Mouse (Mus musculus) intestine, embryonic 16.5 days (tissue): Measurements from ENCODE around the gene 2010111I01Rik. TPM values are rescaled to one million over a fixed set of nuclear protein-coding genes. Genes with fewer than 3 reads are reported as not detected.

Source experiments
- ATAC-seq: fragments of 200-750 bp; cut with Nextera tagmentation; 2 replicates; pipeline ENCODE4 v1.8.0; 2017; ENCODE audit warnings: moderate TSS enrichment, moderate library complexity
- H3K27ac ChIP-seq: fragments of 300-500 bp; sonication (generic); 2 replicates; pipeline ENCODE4 v1.5.1; 2014; ENCODE audit warnings: mild to moderate bottlenecking, low read length
- H3K27me3 ChIP-seq: fragments of 300-500 bp; sonication (generic); replicated peaks from 2 replicates; pipeline ENCODE4 v1.6.1; 2014; ENCODE audit warnings: low read length, control low read depth, mixed read lengths; ENCODE audit not compliant: control insufficient read depth, insufficient read depth
- H3K36me3 ChIP-seq: fragments of 300-500 bp; sonication (generic); 2 replicates; pipeline ENCODE4 v1.6.1; 2014; ENCODE audit warnings: low read length, control low read depth; ENCODE audit not compliant: control insufficient read depth, insufficient read depth
- H3K4me1 ChIP-seq: fragments of 300-500 bp; sonication (generic); 2 replicates; pipeline ENCODE4 v1.6.1; 2014; ENCODE audit warnings: low read length, control low read depth, mixed read lengths; ENCODE audit not compliant: control insufficient read depth, insufficient read depth
- H3K4me2 ChIP-seq: fragments of 300-500 bp; sonication (generic); 2 replicates; pipeline ENCODE4 v1.6.1; 2014; ENCODE audit warnings: low read depth, low read length, control low read depth
- H3K4me3 ChIP-seq: fragments of 300-500 bp; sonication (generic); 2 replicates; pipeline ENCODE4 v1.5.1; 2014; ENCODE audit warnings: mild to moderate bottlenecking, low read length
- H3K9ac ChIP-seq: fragments of 300-500 bp; sonication (generic); 2 replicates; pipeline ENCODE4 v1.6.1; 2014; ENCODE audit warnings: low read depth, low read length
- H3K9me3 ChIP-seq: fragments of 300-500 bp; sonication (generic); 2 replicates; pipeline ENCODE4 v1.6.1; 2016; ENCODE audit warnings: low read length, control low read depth; ENCODE audit not compliant: control insufficient read depth
- WGBS: fragments of 180-500 bp; shearing (Covaris S2); extraction: QIAGEN DNeasy Blood & Tissue Kit; methylation state at CpG from one replicate; pipeline ENCODE4 v1.1.7; 2014; 5-methylcytosine and 5-hydroxymethylcytosine counted together
- polyA plus RNA-seq: library from polyadenylated mRNA; unstranded; fragments of >200 nt; fragmentation: Nextera tagmentation; extraction: Ambion mirVana; gene quantifications from 2 replicates; pipeline ENCODE4 v1.2.1, GENCODE M21; 2015

The 2010111I01Rik gene
- polyA plus RNA-seq, 1 experiment from 2014 or later, result 98.7 TPM

GRCm38 (mm10) chr13:63112043-63112597 lies 147.4 kb downstream of the 2010111I01Rik start:
- Histone ChIP-seq H3K9ac (no peak overlapping the region), H3K4me1 (peaks cover 17% of the 10 kb centered on the region), H3K27ac (peak overlapping the region; percentile 73), H3K27me3 (no peaks in the 10 kb centered on the region), H3K4me2 (no peak overlapping the region), H3K9me3 (no peaks in the 10 kb centered on the region), H3K4me3 (no peak overlapping the region), H3K36me3 (no peaks in the 10 kb centered on the region)
- 39% methylated on average over 4 of the region's 4 CpGs for WGBS
- ATAC-seq, result peak; percentile 70

GRCm38 (mm10) chr13:63112598-63113372 lies 148.1 kb downstream of the 2010111I01Rik start:
- no peaks in the 10 kb centered on the region for H3K27me3 ChIP-seq
- WGBS, result 46% methylated on average over 10 of the region's 10 CpGs
- H3K9me3 ChIP-seq, result no peaks in the 10 kb centered on the region
- peak overlapping the region; percentile 73 for H3K27ac ChIP-seq
- peaks cover 17% of the 10 kb centered on the region for H3K4me1 ChIP-seq
- H3K36me3 ChIP-seq, result no peaks in the 10 kb centered on the region
- peak; percentile 42 for ATAC-seq
- no peak overlapping the region for H3K9ac ChIP-seq
- no peak overlapping the region for H3K4me2 ChIP-seq
- H3K4me3 ChIP-seq, result no peak overlapping the region

- Histone ChIP-seq H3K4me2 (no peak overlapping the region), H3K4me1 (peaks cover 17% of the 10 kb centered on the region), H3K27ac (peak overlapping the region; percentile 73), H3K27me3 (no peaks in the 10 kb centered on the region), H3K4me3 (no peak overlapping the region), H3K9me3 (no peaks in the 10 kb centered on the region), H3K36me3 (no peaks in the 10 kb centered on the region), H3K9ac (no peak overlapping the region)
- ATAC-seq, result no peak
- 68% methylated on average over 4 of the region's 4 CpGs for WGBS
Observed at GRCm38 (mm10) chr13:63113881-63114301, 149.2 kb downstream of the 2010111I01Rik start.

DNA sequence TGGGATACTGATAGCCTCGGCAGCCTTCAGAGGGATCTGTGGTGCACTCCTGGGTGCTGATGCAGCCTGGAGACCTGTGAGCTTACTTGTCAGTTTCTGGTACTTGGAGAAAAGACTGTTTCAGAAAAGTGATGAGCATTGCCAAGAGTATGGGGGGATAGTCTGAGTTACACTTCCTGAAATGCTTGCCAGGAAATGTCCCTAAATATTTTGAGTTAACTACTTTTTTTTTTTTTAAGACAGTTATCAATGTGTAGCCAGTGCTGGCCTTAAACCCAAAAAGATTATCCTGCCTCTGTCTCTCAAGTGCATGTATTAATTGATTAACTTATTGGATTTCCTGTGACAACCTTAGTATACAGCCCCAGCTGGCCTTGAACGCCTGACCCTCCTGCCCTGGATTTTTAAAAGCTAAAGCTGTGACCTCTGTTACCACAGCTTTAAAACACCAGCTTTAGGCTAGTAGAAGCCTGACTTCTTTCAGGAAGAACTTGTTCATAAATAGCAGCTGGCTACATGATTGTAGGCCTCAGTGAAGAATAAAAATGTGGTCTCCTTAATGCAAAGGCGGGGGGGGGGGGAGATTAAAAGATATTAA lies 150.6 kb downstream of the 2010111I01Rik start:
- ATAC-seq, result no peak
- Histone ChIP-seq H3K9me3 (no peaks in the 10 kb centered on the region), H3K36me3 (no peaks in the 10 kb centered on the region), H3K4me1 (peaks cover 17% of the 10 kb centered on the region), H3K4me2 (no peak overlapping the region), H3K27me3 (no peaks in the 10 kb centered on the region), H3K4me3 (no peak overlapping the region), H3K9ac (no peak overlapping the region), H3K27ac (peak overlapping the region; percentile 62)
- WGBS, result 63% methylated on average over 3 of the region's 3 CpGs

DNA sequence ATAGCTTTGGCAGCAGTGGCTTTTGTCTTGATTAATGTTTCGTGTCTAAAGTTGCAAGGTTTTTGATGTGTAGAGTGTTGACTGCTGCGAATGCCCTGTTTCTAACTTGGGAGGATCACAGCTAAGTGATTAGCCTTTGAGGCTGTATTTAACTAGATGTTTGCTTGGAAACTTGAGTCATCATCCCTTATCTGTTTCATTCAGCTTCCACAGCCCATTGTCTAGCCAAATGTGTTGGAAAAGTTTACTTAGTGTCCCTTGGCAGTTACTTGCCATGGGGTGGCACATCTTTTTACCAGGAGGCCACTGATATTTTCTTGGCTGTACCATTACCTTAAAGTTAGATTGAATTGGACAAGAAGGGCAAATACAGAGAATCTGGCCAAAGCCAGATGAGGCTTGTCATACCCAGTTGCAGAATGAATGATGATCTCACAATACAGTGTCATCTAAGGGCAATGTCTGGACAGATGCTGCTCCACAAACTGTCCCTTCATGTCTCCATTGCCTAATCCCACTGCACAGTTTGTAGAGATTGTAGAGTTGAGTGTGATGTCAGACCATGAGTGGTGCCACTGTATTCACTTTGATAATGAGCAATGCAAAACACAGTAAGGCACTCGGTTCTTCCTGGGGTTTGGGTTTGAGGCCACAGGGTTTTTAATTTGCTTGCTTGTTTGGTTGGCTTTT lies 152.9 kb downstream of the 2010111I01Rik start:
- H3K27ac ChIP-seq, result no peak overlapping the region
- H3K9me3 ChIP-seq, result no peaks in the 10 kb centered on the region
- no peak overlapping the region for H3K4me2 ChIP-seq
- no peaks in the 10 kb centered on the region for H3K36me3 ChIP-seq
- no peak for ATAC-seq
- H3K4me1 ChIP-seq, result peaks cover 7% of the 10 kb centered on the region; the same call in 1 of the 2 replicates
- no peaks in the 10 kb centered on the region for H3K27me3 ChIP-seq
- H3K4me3 ChIP-seq, result no peak overlapping the region
- WGBS, result 72% methylated on average over 3 of the region's 3 CpGs
- H3K9ac ChIP-seq, result no peak overlapping the region

DNA sequence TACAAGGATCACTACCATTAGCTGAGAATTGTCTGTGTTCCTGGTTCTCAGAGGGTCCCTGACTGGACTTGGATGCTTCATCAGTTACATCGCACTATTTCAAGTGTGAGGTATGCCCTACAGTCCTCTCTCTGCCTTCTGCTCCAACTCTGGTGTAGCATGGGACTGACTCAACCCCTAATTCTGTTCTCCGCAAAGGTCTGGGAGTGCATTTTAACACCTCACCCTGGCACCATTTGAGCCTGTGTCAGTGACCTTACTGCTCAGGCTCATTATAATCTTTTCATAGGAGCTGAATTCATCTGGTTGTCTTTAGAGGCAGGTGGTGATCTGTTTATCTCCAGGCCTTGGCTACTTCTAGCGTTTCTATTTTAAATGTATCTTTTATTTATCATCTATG lies 154.0 kb downstream of the 2010111I01Rik start:
- ATAC-seq, result no peak
- Histone ChIP-seq H3K9ac (no peak overlapping the region), H3K4me3 (no peak overlapping the region), H3K27me3 (no peaks in the 10 kb centered on the region), H3K9me3 (no peaks in the 10 kb centered on the region), H3K4me2 (no peak overlapping the region), H3K36me3 (no peaks in the 10 kb centered on the region), H3K4me1 (peaks cover 7% of the 10 kb centered on the region; the same call in 1 of the 2 replicates), H3K27ac (no peak overlapping the region)
- 85% methylated on average over 3 of the region's 3 CpGs for WGBS

DNA sequence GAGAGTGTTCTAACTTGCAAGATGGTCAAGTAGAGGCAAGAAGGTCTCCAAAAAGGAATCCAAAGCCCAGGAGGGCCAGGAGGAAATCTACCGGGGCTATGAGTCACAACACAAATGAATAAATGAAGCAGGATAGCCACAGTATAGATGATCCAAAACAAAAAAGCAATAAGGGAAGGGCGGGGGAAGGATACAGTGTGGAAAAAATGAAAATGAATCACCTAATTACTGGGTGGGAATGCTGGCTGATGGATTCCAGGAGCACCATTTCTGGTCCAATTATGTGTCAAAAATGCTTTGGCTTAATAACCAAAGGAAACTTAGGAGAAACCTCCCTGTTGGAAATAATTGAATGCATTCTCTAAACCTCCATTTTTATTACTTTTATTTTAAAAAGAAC lies 155.6 kb downstream of the 2010111I01Rik start:
- WGBS, result 69% methylated on average over 2 of the region's 2 CpGs
- Histone ChIP-seq H3K4me1 (no peaks in the 10 kb centered on the region), H3K27me3 (no peaks in the 10 kb centered on the region), H3K27ac (0 out of 2 replicates have a peak overlapping the region, but pooled peaks have one; percentile 1), H3K9ac (no peak overlapping the region), H3K4me2 (no peak overlapping the region), H3K36me3 (no peaks in the 10 kb centered on the region), H3K9me3 (no peaks in the 10 kb centered on the region), H3K4me3 (no peak overlapping the region)
- no peak for ATAC-seq

- Histone ChIP-seq H3K4me3 (no peak overlapping the region), H3K27me3 (no peaks in the 10 kb centered on the region), H3K9me3 (no peaks in the 10 kb centered on the region), H3K36me3 (no peaks in the 10 kb centered on the region), H3K9ac (no peak overlapping the region), H3K4me1 (no peaks in the 10 kb centered on the region), H3K4me2 (no peak overlapping the region), H3K27ac (no peak overlapping the region)
- WGBS, result 66% methylated on average over 4 of the region's 4 CpGs
- no peak for ATAC-seq
Observed at GRCm38 (mm10) chr13:63121747-63122146, 157.1 kb downstream of the 2010111I01Rik start.

GRCm38 (mm10) chr13:63126206-63126605 lies 161.5 kb downstream of the 2010111I01Rik start:
- Histone ChIP-seq H3K4me2 (no peak overlapping the region), H3K4me3 (no peak overlapping the region), H3K9me3 (peaks cover 5% of the 10 kb centered on the region), H3K27me3 (no peaks in the 10 kb centered on the region), H3K27ac (no peak overlapping the region), H3K4me1 (no peaks in the 10 kb centered on the region), H3K36me3 (no peaks in the 10 kb centered on the region), H3K9ac (no peak overlapping the region)
- ATAC-seq, result no peak
- WGBS, result 60% methylated on average over 3 of the region's 3 CpGs
